Mouse (Mus musculus): ENCODE measurements around the gene Klhdc10. TPM values are rescaled to one million over a fixed set of nuclear protein-coding genes. Genes with fewer than 3 reads are reported as not detected.

Gene Klhdc10
- polyA plus RNA-seq, 1 experiment from 2014 or later, result 8.3 TPM

DNA sequence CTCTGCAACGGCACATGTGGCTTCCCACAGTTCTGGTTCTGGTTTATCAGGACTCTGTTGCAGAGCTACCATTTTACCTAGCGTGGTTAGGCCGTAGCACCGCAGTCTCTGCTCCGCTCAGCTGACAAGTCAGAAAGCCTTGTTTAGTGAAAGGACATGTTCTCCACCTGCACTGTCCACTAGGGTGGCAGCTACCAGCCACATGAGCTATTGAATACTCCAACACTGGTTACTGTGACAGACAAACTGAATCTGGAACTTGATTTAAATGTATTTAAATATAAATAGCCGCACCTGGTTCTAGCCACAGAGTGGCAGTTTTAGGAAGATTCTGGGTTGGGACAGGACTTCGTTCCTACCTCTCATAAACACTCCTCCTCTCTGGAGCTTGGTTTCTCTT is 55.3 kb downstream of the Klhdc10 start:
- Histone ChIP-seq H3K4me3 (replicated peaks) (no peak overlapping the region), H3K9ac (no peak overlapping the region), H3K27ac (replicated peaks) (no peak overlapping the region), H3K36me3 (replicated peaks) (peaks cover 4% of the 10 kb centered on the region; the same call in 1 of the 2 replicates), H3K4me2 (no peak overlapping the region), H3K27me3 (peaks cover 18% of the 10 kb centered on the region), H3K9me3 (replicated peaks) (no peaks in the 10 kb centered on the region), H3K4me1 (replicated peaks) (peaks cover 27% of the 10 kb centered on the region)
- 90% methylated on average over 7 of the region's 7 CpGs for WGBS (ENCODE audit: insufficient replicate concordance)
- no peak for ATAC-seq (ENCODE audit: insufficient read depth)

DNA sequence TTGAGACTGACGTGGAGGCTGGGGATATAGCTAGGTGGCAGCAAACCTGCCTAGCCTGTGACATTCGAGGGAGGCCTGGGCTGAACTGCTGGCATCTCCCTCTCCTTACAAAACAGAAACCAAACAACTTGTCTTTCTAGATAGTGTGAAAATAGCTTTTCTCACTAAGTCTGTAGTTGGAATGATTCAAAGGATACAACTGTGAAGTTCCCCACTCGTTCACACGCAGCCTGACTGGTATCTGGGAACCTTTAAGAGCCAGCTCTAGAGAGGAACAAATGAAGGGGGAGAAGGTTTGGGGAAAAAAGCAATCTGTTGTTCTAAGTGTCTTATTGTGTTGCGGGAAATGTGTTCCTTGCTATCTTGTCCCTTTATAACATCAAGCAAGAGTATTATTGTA is 57.0 kb downstream of the Klhdc10 start:
- Histone ChIP-seq H3K9me3 (replicated peaks) (no peaks in the 10 kb centered on the region), H3K4me2 (no peak overlapping the region), H3K9ac (no peak overlapping the region), H3K4me3 (replicated peaks) (no peak overlapping the region), H3K36me3 (replicated peaks) (no peaks in the 10 kb centered on the region), H3K27me3 (peaks cover 29% of the 10 kb centered on the region), H3K4me1 (replicated peaks) (peaks cover 38% of the 10 kb centered on the region), H3K27ac (replicated peaks) (no peak overlapping the region)
- no peak for ATAC-seq (ENCODE audit: insufficient read depth)
- WGBS (ENCODE audit: insufficient replicate concordance), result 63% methylated on average over 5 of the region's 5 CpGs

DNA sequence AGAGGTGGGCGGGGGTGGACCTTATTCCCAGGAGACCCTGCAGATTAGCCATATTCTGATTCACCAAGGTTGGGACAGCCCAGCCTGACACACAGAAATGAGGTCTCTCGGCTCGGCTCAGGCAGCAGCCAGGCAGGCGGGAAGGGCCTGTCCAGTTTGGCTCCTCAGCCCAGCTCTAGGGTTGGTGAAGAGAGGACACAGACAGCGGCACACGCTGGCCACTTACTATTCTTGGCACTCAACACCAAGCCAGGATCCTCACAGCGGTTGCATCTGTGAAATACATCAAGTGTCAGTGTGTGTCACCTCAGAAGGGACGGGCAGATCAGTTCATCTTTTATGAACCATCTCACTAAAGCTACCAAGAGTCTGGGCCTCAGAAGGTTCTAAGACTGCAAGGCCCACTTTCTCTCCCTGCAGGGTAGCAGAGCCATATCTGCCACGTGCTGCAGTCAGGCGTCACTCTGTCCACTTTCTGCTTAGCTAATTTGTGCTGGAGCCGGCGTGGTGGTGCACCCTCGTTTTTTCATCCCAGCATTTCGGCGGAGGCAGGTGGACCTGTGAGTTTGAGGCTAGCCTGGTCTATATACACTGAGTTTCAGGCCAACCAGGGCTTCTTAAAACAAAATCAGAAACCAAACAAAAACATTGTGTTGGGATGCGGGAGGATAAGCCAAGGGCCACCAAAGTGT is 57.5 kb downstream of the Klhdc10 start:
- 56% methylated on average over 16 of the region's 16 CpGs for WGBS (ENCODE audit: insufficient replicate concordance)
- Histone ChIP-seq H3K27me3 (peaks cover 34% of the 10 kb centered on the region), H3K4me1 (replicated peaks) (peaks cover 38% of the 10 kb centered on the region), H3K9ac (peak overlapping the region; percentile 54; the same call in 1 of the 2 replicates), H3K36me3 (replicated peaks) (no peaks in the 10 kb centered on the region), H3K4me3 (replicated peaks) (peak overlapping the region; percentile 59), H3K27ac (replicated peaks) (no peak overlapping the region), H3K9me3 (replicated peaks) (no peaks in the 10 kb centered on the region), H3K4me2 (peak overlapping the region; percentile 86)
- ATAC-seq (ENCODE audit: insufficient read depth), result no peak; the same call in 1 of the 2 replicates

DNA sequence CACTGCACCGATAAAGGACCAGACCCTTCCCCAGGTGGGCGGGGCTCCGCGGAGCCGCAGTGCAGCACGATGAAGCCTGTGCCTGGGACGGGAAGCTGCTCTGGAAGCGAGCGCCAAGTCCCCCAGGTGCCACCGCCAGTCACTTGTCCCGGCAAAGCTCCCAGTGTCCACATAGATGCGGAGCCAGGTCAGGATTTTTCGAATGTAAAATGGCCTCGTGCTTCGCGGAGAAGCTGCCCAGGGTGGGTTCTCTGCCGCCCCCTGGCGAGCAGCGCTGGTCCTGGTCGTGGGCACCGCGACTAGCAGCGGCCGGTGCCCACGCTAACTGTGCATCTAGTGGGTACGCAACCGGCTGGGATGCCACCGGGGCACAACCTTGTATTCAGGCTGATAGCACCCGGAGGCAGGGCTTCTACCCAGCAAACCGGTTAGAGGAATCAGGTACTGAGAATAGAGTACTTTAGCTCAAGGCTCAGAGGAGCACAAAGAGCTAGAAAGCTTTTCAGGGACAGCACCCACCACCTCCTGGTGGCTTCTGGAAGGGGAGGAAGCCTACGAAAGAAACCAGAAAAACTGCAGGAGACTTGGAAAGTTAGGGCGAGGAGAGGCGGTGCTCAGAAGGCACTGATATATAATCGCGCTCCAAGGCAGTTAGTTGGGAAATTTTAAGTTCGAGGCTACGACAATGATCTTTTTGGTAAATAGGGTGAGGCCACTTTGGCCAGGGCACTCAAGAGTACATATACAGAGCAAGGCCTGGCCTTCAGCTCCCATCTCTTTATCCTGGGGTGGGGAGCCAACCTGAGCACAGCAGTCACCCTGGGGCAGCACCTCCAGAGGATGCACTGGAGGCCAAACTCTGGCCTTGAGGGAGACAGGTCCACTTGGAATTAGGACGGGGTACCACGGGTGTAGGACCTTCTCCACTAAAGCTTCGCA is 58.4 kb downstream of the Klhdc10 start:
- H3K36me3 ChIP-seq (replicated peaks), result no peaks in the 10 kb centered on the region
- ATAC-seq (ENCODE audit: insufficient read depth), result peak; percentile 38
- peaks cover 38% of the 10 kb centered on the region for H3K4me1 ChIP-seq (replicated peaks)
- 8% methylated on average over 40 of the region's 40 CpGs for WGBS (ENCODE audit: insufficient replicate concordance)
- H3K27me3 ChIP-seq, result peaks cover 38% of the 10 kb centered on the region
- H3K9ac ChIP-seq, result peak overlapping the region; percentile 54
- peak overlapping the region; percentile 68 for H3K27ac ChIP-seq (replicated peaks)
- peak overlapping the region; percentile 59 for H3K4me3 ChIP-seq (replicated peaks)
- H3K9me3 ChIP-seq (replicated peaks), result no peaks in the 10 kb centered on the region
- H3K4me2 ChIP-seq, result peak overlapping the region; percentile 86

DNA sequence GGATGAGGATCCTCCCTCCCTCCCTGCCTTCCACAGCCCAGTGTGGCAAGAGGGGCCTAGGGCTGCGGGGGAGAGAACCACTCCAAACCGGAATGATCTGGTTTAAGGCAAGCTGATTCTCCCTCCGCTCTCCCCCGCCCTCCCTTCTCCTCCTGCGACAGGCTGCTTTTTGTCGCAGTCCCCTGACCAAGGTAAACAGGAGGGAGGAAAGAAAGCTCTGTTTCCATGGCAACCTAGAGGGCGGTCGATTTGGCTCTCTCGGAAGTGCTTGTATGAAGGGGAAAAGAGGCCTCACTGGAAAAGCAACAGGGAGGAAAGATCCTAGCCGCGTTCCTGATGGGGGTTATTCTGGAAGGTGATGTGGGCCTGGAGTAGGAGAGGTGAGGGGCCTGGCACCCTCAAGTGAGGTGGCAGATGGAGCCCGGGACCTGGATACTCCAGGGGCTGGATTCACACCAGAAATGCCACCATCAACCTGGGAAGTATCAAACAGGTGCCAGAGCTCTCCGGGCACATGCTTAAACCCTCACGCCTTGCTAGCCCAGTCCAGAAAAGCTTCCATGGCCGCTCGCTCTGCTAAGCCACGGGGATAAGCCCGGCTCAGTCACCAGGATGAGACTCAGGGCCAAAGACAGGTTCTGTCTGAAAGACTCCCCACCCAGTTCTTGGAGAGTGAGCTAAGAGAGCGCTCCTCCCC is 59.2 kb downstream of the Klhdc10 start:
- 32% methylated on average over 19 of the region's 19 CpGs for WGBS (ENCODE audit: insufficient replicate concordance)
- no peaks in the 10 kb centered on the region for H3K9me3 ChIP-seq (replicated peaks)
- peaks cover 38% of the 10 kb centered on the region for H3K4me1 ChIP-seq (replicated peaks)
- no peak overlapping the region for H3K9ac ChIP-seq
- peak overlapping the region; percentile 68 for H3K27ac ChIP-seq (replicated peaks)
- ATAC-seq (ENCODE audit: insufficient read depth), result peak; percentile 72
- no peaks in the 10 kb centered on the region for H3K36me3 ChIP-seq (replicated peaks)
- H3K4me2 ChIP-seq, result peak overlapping the region; percentile 86
- H3K4me3 ChIP-seq (replicated peaks), result no peak overlapping the region
- peaks cover 38% of the 10 kb centered on the region for H3K27me3 ChIP-seq

DNA sequence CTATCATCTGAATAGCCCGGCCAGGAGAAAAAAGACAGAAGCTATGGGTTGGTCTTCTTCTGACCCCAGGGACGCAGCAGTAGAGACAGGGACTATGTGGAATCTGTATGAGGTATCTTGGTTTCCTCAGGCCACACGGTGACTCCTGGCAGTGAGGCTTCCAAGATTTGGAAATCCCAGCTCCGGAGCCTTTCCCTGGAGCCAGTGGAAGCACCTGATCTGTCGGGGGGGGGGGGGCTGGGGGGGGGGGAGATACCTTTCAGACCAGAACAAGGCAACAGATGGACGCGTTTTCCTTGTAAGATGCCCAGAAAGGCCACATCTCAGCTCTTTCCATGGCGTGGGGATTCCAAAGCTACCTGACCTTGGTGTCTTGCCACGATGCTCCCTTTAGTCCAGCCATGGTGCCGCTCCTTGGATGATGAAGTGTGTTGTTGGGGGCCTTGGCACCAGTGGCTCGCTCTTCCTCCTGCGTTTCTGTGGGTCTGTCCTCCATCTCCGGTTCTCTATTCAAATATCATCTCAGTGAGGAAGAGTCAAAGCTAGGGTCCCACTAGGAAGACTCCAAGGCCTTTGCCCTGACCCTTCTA is 60.2 kb downstream of the Klhdc10 start:
- no peak overlapping the region for H3K27ac ChIP-seq (replicated peaks)
- H3K9ac ChIP-seq, result no peak overlapping the region

DNA sequence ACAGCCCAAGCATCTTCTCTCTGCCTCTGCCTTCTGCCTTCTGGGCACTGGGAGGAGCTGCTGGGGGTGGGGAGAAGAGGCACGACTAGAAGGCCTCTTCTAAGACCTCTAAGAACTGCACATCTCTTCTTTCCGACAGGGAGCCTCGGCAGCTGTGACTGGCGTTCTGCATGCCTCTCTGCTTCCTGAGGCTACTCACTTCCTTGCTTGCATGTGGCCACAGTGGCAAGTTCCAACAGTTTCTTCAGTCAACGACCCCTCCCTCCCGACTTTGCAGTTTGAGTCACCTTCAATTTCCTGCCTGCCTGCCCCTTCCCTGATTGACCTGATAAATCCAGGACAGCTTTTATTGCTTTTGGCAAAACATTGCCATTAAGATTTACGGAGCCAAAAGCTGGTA is 61.2 kb downstream of the Klhdc10 start:
- H3K4me2 ChIP-seq, result no peak overlapping the region
- ATAC-seq (ENCODE audit: insufficient read depth), result no peak
- no peaks in the 10 kb centered on the region for H3K36me3 ChIP-seq (replicated peaks)
- H3K4me1 ChIP-seq (replicated peaks), result peaks cover 38% of the 10 kb centered on the region
- WGBS (ENCODE audit: insufficient replicate concordance), result 13% methylated on average over 7 of the region's 7 CpGs
- no peak overlapping the region for H3K4me3 ChIP-seq (replicated peaks)
- H3K27me3 ChIP-seq, result peaks cover 38% of the 10 kb centered on the region
- H3K27ac ChIP-seq (replicated peaks), result no peak overlapping the region
- H3K9me3 ChIP-seq (replicated peaks), result no peaks in the 10 kb centered on the region
- no peak overlapping the region for H3K9ac ChIP-seq

More for the DNA sequence above, 60.2 kb downstream of the Klhdc10 start:
- Histone ChIP-seq H3K4me1 (replicated peaks) (peaks cover 38% of the 10 kb centered on the region), H3K4me2 (no peak overlapping the region), H3K27me3 (peaks cover 38% of the 10 kb centered on the region), H3K9me3 (replicated peaks) (no peaks in the 10 kb centered on the region), H3K36me3 (replicated peaks) (no peaks in the 10 kb centered on the region), H3K4me3 (replicated peaks) (no peak overlapping the region)
- no peak for ATAC-seq (ENCODE audit: insufficient read depth)
- 68% methylated on average over 13 of the region's 13 CpGs for WGBS (ENCODE audit: insufficient replicate concordance)

DNA sequence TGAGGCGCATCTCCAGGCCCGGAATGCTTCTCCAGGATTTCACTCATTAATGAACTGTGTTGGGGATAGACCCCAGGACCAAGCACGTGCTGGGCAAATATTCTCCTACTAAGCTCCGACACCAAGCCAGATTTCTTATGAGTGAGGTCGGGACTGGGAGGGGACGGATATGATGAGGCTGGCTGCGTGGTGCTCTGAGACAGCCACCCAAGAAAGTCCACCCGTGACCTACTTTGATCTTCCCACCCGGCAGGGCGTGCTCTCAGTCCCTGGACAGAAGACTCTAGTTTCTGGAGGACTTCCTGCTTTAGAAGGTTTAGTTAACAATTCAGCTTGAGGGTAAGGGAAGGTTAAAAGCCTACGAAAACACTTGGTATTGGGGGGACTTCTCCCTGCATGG is 63.9 kb downstream of the Klhdc10 start:
- Histone ChIP-seq H3K4me1 (replicated peaks) (peaks cover 22% of the 10 kb centered on the region), H3K27ac (replicated peaks) (no peak overlapping the region), H3K4me2 (no peak overlapping the region), H3K9ac (no peak overlapping the region), H3K36me3 (replicated peaks) (no peaks in the 10 kb centered on the region), H3K4me3 (replicated peaks) (no peak overlapping the region), H3K27me3 (peaks cover 30% of the 10 kb centered on the region), H3K9me3 (replicated peaks) (no peaks in the 10 kb centered on the region)
- WGBS (ENCODE audit: insufficient replicate concordance), result 72% methylated on average over 11 of the region's 11 CpGs
- ATAC-seq (ENCODE audit: insufficient read depth), result no peak

DNA sequence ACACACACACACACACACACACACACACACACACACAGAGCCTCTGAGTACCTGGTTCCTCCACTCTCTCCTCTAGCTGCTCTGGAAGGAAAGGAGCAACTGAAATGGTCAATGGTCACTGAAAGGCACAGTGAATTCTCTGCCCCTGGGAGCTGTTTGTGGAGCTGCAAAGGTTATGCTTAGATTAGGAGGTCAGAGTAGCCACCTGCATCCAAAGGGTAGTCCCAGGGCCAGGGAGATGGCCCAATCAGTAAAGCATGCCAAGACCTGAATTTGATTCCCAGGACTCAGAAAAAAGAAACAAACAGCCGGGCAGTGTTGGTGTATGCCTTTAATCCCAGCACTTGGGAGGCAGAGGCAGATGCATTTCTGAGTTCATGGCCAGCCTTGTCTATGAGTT is 66.4 kb downstream of the Klhdc10 start:
- H3K4me1 ChIP-seq (replicated peaks), result 0 out of 2 replicates have a peak, but pooled peaks cover 4% of the 10 kb centered on the region
- 37% methylated on average over 1 of the region's 1 CpGs for WGBS (ENCODE audit: insufficient replicate concordance)
- peak; percentile 43; the same call in 1 of the 2 replicates for ATAC-seq (ENCODE audit: insufficient read depth)

DNA sequence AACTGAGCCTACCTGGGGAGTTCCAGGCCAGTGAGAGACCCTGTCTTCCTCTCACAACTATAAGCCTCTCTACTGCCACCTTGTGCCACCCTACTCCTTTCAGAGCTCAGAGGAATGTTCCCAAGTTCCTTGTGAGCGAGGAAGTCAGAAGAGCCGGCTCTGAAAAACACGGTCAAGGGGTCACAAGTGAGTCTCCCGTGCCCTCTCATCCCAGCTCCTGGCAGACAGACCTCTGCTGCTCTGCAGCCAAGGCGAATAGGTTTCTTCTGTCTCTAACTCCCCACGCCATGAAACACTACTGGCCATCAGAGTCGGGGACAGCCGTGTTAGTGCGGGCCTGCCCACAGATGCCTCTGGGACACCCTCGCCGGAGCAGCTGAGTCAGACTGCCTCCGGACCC is 67.0 kb downstream of the Klhdc10 start:
- Histone ChIP-seq H3K27ac (replicated peaks) (no peak overlapping the region), H3K4me2 (no peak overlapping the region), H3K9ac (no peak overlapping the region), H3K36me3 (replicated peaks) (no peaks in the 10 kb centered on the region), H3K4me3 (replicated peaks) (no peak overlapping the region), H3K9me3 (replicated peaks) (no peaks in the 10 kb centered on the region), H3K27me3 (peaks cover 8% of the 10 kb centered on the region; the same call in 1 of the 2 replicates), H3K4me1 (replicated peaks) (no peaks in the 10 kb centered on the region)
- no peak for ATAC-seq (ENCODE audit: insufficient read depth)
- 49% methylated on average over 12 of the region's 12 CpGs for WGBS (ENCODE audit: insufficient replicate concordance)

More for the DNA sequence above, 66.4 kb downstream of the Klhdc10 start:
- Histone ChIP-seq H3K9me3 (replicated peaks) (no peaks in the 10 kb centered on the region), H3K4me2 (no peak overlapping the region), H3K36me3 (replicated peaks) (no peaks in the 10 kb centered on the region), H3K27me3 (peaks cover 13% of the 10 kb centered on the region), H3K4me3 (replicated peaks) (no peak overlapping the region), H3K9ac (no peak overlapping the region), H3K27ac (replicated peaks) (no peak overlapping the region)

Data from liver, embryonic 15.5 days (tissue).